Mouse (Mus musculus) thymus, adult 2 months (tissue): ENCODE data around the gene Fcgr1.

Source experiments
- CTCF ChIP-seq: fragments of 200-500 bp; IDR thresholded peaks from 2 replicates; pipeline ENCODE4 v1.5.1; 2012; ENCODE audit warnings: mild to moderate bottlenecking, control low read depth, low read length, moderate library complexity, borderline replicate concordance; ENCODE audit not compliant: control insufficient read depth, poor library complexity, insufficient read depth; ENCODE audit errors: extremely low read depth
- POLR2A ChIP-seq: fragments of 200-500 bp; IDR thresholded peaks from 2 replicates; pipeline ENCODE4 v1.6.1; 2012; ENCODE audit warnings: mild to moderate bottlenecking, low read length, control low read depth, moderate library complexity; ENCODE audit not compliant: control insufficient read depth, poor library complexity, insufficient read depth; ENCODE audit errors: extremely low read depth

DNA sequence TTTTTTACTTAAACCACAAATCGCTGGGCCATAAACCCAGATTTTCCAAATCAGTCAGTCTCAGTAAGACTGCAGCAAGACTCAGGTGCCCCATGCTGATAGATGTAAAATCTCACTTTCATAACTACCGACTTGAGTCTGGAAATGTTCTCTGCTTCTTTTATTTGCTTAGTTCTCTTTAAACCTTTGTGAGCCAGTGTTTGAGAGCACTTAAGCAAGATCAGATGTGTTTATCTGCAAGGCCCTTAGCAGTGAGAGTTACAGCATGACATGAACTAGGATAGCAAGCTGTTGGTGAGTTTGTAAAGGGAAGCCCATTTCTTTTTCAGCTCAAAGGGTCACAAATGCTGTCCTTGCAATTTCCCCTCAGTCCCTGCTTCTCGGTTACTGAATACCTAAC is 36.6 kb downstream of the Fcgr1 start:
- TF ChIP-seq CTCF (no peak), POLR2A (no peak)
